Mouse (Mus musculus) MEL (cell line): ENCODE results near the gene Mecom.

Experiments used
- CTCF ChIP-seq, 3 experiments: IDR thresholded peaks in 2 of 3; conservative IDR thresholded peaks in 1 of 3; 2 replicates each; pipeline ENCODE4 v1.5.1; 2011 to 2012; ENCODE audit warnings: low read length in 3 of 3, low read depth in 2 of 3, mild to moderate bottlenecking in 2 of 3, improper control_type of control experiment in 1 of 3, inconsistent platforms in 1 of 3, mixed read lengths in 1 of 3, moderate library complexity in 1 of 3; ENCODE audit not compliant: control insufficient read depth in 1 of 3, insufficient read depth in 1 of 3, poor library complexity in 1 of 3, severe bottlenecking in 1 of 3
- EP300 ChIP-seq, 2 experiments: IDR thresholded peaks; 2 replicates each; pipeline ENCODE4 v1.6.1; 2011; ENCODE audit warnings: improper control_type of control experiment in 2 of 2, low read length in 2 of 2, low read depth in 1 of 2, mild to moderate bottlenecking in 1 of 2
- JUND ChIP-seq: IDR thresholded peaks from 2 replicates; pipeline ENCODE4 v1.6.1; 2011; ENCODE audit warnings: low read depth, mild to moderate bottlenecking, improper control_type of control experiment, low read length
- MAX ChIP-seq: IDR thresholded peaks from 2 replicates; pipeline ENCODE4 v1.6.1; 2011; ENCODE audit warnings: low read length, improper control_type of control experiment
- MXI1 ChIP-seq: IDR thresholded peaks from 2 replicates; pipeline ENCODE4 v1.6.1; 2011; ENCODE audit warnings: mild to moderate bottlenecking, low read depth, low read length, improper control_type of control experiment
- NELFE ChIP-seq: IDR thresholded peaks from 2 replicates; pipeline ENCODE4 v1.6.1; 2011; ENCODE audit warnings: low read depth, low read length, improper control_type of control experiment
- POLR2A ChIP-seq, 2 experiments: IDR thresholded peaks; 2 replicates each; pipeline ENCODE4 v1.6.1; 2011 to 2012; ENCODE audit warnings: low read length in 2 of 2, mild to moderate bottlenecking in 2 of 2, control low read depth in 1 of 2, improper control_type of control experiment in 1 of 2, low read depth in 1 of 2, moderate library complexity in 1 of 2; ENCODE audit not compliant: control insufficient read depth in 1 of 2, insufficient read depth in 1 of 2, poor library complexity in 1 of 2
- USF1 ChIP-seq: IDR thresholded peaks from 2 replicates; pipeline ENCODE4 v1.6.1; 2014; ENCODE audit warnings: low read depth, mild to moderate bottlenecking, inconsistent platforms, low read length, improper control_type of control experiment, moderate library complexity
- ZMIZ1 ChIP-seq: IDR thresholded peaks from 2 replicates; pipeline ENCODE4 v1.6.1; 2012; ENCODE audit warnings: low read depth, mild to moderate bottlenecking, inconsistent platforms, low read length, improper control_type of control experiment, moderate library complexity

GRCm38 (mm10) chr3:30038545-30038944 lies 509.3 kb downstream of the Mecom start:
- TF ChIP-seq CTCF (IDR thresholded peaks at IDR 0.05 in 2 of 3, conservative IDR thresholded peaks at IDR 0.05 in 1 of 3; ENCODE audit: control insufficient read depth in 1 of 3, insufficient read depth in 1 of 3, low read depth in 2 of 3, low read length in 3 of 3, poor library complexity in 1 of 3, severe bottlenecking in 1 of 3) (no peak), EP300 (IDR thresholded peaks at IDR 0.05; ENCODE audit: low read depth in 1 of 2, low read length in 2 of 2) (no peak), ZMIZ1 (no peak), MXI1 (no peak), JUND (no peak), USF1 (no peak), MAX (no peak), POLR2A (IDR thresholded peaks at IDR 0.05; ENCODE audit: control insufficient read depth in 1 of 2, insufficient read depth in 1 of 2, low read depth in 1 of 2, low read length in 2 of 2, poor library complexity in 1 of 2) (no peak), NELFE (no peak)
